Mouse (Mus musculus) embryonic fibroblast, embryonic 13.5 days (primary cell): ENCODE results near the gene Gm17783. TPM values are rescaled to one million over a fixed set of nuclear protein-coding genes. Genes with fewer than 3 reads are reported as not detected.
"Not testable (repeated sequence)": the region's sequence is repeated elsewhere in the genome, so short reads cannot be mapped to it uniquely, and the experiment has no call there.

Experiments used
- H3K27ac ChIP-seq: 2 replicates; pipeline ENCODE4 v1.5.1; 2012; ENCODE audit warnings: low read length, control low read depth, inconsistent platforms; ENCODE audit not compliant: insufficient read depth
- H3K4me1 ChIP-seq: 2 replicates; pipeline ENCODE4 v1.6.1; 2011; ENCODE audit warnings: low read length; ENCODE audit not compliant: control insufficient read depth, insufficient read depth
- H3K4me3 ChIP-seq: 2 replicates; pipeline ENCODE4 v1.5.1; 2011; ENCODE audit warnings: mild to moderate bottlenecking, control low read depth, low read length; ENCODE audit not compliant: insufficient read depth
- CTCF ChIP-seq: IDR thresholded peaks from 2 replicates; pipeline ENCODE4 v1.5.1; 2011; ENCODE audit warnings: mild to moderate bottlenecking, control low read depth, low read length, moderate library complexity, borderline replicate concordance; ENCODE audit not compliant: insufficient read depth
- POLR2A ChIP-seq: IDR thresholded peaks from 2 replicates; pipeline ENCODE4 v1.6.1; 2011; ENCODE audit warnings: low read depth, mild to moderate bottlenecking, control low read depth, low read length, moderate library complexity
- polyA plus RNA-seq: library from polyadenylated mRNA; stranded (reverse); fragments of >200 nt; gene quantifications from 2 replicates; pipeline ENCODE4 v1.2.4, GENCODE M21; 2011; ENCODE audit warnings: low read depth; ENCODE audit not compliant: missing spikeins, insufficient read length

Gene Gm17783
- polyA plus RNA-seq, 1 experiment = not detected

DNA sequence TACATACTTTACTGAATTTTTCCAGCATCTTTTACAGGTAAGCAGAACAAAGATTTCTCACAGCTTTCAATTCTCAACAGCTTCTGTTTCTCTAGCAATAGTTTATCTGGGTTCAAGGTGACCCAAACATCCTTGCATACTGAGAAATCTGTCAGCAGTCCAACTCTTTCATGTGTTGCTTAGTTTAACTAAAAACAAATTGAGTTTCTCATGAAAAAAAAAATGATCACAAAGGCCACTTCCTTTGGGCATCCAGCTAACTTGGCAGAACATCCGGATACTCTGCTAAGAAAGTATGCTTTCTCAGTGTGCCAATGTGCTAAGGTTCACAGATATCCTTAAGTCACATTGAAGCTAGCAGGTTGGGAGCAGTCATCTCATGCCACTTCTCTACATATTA lies 36.5 kb downstream of the Gm17783 start:
- no peak for TF ChIP-seq CTCF
- no peak for TF ChIP-seq POLR2A
- no peak overlapping the region for H3K27ac ChIP-seq
- H3K4me1 ChIP-seq = no peaks in the 10 kb centered on the region
- H3K4me3 ChIP-seq = no peak overlapping the region

DNA sequence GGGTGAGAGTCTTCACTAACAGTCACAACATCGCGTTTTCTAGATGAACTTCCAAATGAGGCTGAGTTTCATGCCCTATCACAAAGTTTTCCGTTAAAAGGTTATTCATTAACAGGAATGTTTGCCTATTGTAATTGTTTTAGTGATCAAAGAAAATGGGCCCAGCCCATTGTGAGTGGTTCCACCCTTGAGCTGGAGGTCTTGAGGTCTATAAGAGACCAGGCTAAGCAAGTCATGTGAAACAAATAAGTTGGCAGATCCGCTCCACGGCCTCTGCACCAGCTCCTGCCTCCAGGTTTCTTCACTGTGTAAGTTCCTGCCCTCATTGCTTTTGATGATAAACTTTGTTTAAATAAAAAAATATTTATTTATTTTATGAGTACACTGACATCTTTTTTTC lies 38.9 kb downstream of the Gm17783 start, which contains the start of gene Gm609:
Gm609 (minus strand) TSS at position 43 of the 400 bp plus-strand sequence.
- Histone ChIP-seq H3K27ac (no peak within 1 kb of the TSS), H3K4me3 (no peak within 1 kb of the TSS), H3K4me1 (no peaks in the 10 kb centered on the region)
- TF ChIP-seq CTCF = no peak
- no peak for TF ChIP-seq POLR2A

DNA sequence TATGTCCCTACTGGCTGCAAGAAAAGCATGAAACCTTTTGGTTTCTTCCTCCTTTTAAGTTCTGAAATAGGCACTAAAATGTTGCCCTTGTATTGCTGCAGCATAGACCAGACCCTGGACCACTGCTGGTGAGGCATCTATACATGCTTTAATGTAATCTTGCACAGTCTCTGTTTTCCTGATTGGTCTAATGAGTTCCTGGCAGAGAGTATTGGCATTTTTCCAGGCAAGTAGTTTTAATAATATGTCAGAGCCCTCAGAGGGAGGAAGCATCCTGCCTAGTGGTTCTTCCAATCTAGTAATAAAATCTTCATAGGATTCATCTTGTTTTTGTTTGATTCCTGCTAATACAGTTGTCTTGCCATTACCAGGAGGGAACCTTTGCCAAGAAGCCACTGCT lies 54.9 kb downstream of the Gm17783 start:
- Histone ChIP-seq H3K4me1 (no peaks in the 10 kb centered on the region), H3K27ac (no peak overlapping the region), H3K4me3 (no peak overlapping the region)
- TF ChIP-seq CTCF = no peak
- no peak for TF ChIP-seq POLR2A

DNA sequence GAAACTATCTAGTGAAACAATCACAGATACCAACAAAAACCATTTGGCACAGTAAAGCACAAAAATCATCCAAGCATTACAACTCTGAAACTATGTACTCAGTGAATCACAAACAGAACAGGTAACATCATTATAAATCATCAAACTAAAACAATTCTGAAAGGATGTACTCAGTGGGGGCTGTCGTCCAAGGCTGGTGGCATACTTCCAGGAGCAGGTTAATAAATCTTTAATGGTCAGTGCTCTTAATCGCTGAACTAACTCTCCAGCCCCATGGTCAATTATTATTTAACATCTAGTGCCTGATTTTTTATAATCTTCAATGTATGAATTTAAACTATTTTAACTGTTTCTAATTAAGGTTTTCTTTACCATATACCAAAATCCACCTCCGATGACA lies 60.0 kb downstream of the Gm17783 start:
- not testable (repeated sequence) for H3K4me3 ChIP-seq, H3K4me1 ChIP-seq, H3K27ac ChIP-seq

Other genes with a start within 250 kb of the Gm17783 start
- 0.94 and 4.1 TPM in 2 replicates for gene Cd200, start 123.0 kb downstream of the Gm17783 start, polyA plus RNA-seq
- gene Gm609, start 39.1 kb downstream of the Gm17783 start, polyA plus RNA-seq = not detected in 2 replicates
- gene Slc9c1, start 3.3 kb upstream of the Gm17783 start, polyA plus RNA-seq = not detected in 2 replicates
- gene Gcsam, start 78.3 kb upstream of the Gm17783 start, polyA plus RNA-seq = not detected in 2 replicates
- gene BC016579, start 122.0 kb upstream of the Gm17783 start, polyA plus RNA-seq = not detected in 2 replicates
- gene Tmprss7, start 161.6 kb upstream of the Gm17783 start, polyA plus RNA-seq = 0.25 TPM in 1 of 2 replicates, not detected in the other
- 1.7 TPM in 2 replicates for gene Tagln3, start 192.6 kb upstream of the Gm17783 start, polyA plus RNA-seq
- gene Abhd10, start 210.9 kb upstream of the Gm17783 start, polyA plus RNA-seq = 19.2 and 25.2 TPM in 2 replicates